Mouse (Mus musculus) lung, postnatal 0 days (tissue): ENCODE data around the gene Pomgnt2.

ENCODE experiments used
- CTCF ChIP-seq: IDR thresholded peaks from 2 replicates; pipeline ENCODE4 v1.5.1; 2016; ENCODE audit warnings: antibody characterized with exemption, mild to moderate bottlenecking
- EP300 ChIP-seq: IDR thresholded peaks from 2 replicates; pipeline ENCODE4 v1.6.1; 2016; ENCODE audit warnings: antibody characterized with exemption, mild to moderate bottlenecking, control low read depth

- TF ChIP-seq CTCF (no peak), EP300 (no peak)
Observed at GRCm38 (mm10) chr9:122013629-122014028, 16.7 kb upstream of the Pomgnt2 start.
